Mouse (Mus musculus) limb, embryonic 11.5 days (tissue): ENCODE results near the gene Tbc1d1. TPM values are rescaled to one million over a fixed set of nuclear protein-coding genes. Genes with fewer than 3 reads are reported as not detected.

Experiments
- ATAC-seq: fragments of 200-750 bp; cut with Nextera tagmentation; 2 replicates; pipeline ENCODE4 v1.8.0; 2017; ENCODE audit warnings: low read depth; ENCODE audit not compliant: insufficient number of reproducible peaks, low FRiP score, low TSS enrichment
- DNase-seq: peaks from one replicate; pipeline ENCODE4 v3.0.0-alpha.2; 2015; ENCODE audit warnings: low spot score
- H3K27ac ChIP-seq: fragments of 300-500 bp; sonication (generic); replicated peaks from 2 replicates; pipeline ENCODE4 v1.5.1; 2014; ENCODE audit warnings: low read depth, mild to moderate bottlenecking, low read length
- H3K27me3 ChIP-seq: fragments of 300-500 bp; sonication (generic); 2 replicates; pipeline ENCODE4 v1.6.1; 2014; ENCODE audit warnings: mild to moderate bottlenecking, low read length, mixed read lengths; ENCODE audit not compliant: control insufficient read depth, insufficient read depth
- H3K36me3 ChIP-seq: fragments of 300-500 bp; sonication (generic); 2 replicates; pipeline ENCODE4 v1.6.1; 2014; ENCODE audit warnings: mild to moderate bottlenecking, low read length, moderate library complexity, mixed read lengths; ENCODE audit not compliant: control insufficient read depth, insufficient read depth
- H3K4me1 ChIP-seq: fragments of 300-500 bp; sonication (generic); 2 replicates; pipeline ENCODE4 v1.6.1; 2014; ENCODE audit warnings: low read length, mixed read lengths; ENCODE audit not compliant: control insufficient read depth, insufficient read depth
- H3K4me2 ChIP-seq: fragments of 300-500 bp; sonication (generic); 2 replicates; pipeline ENCODE4 v1.6.1; 2014; ENCODE audit warnings: low read depth, mild to moderate bottlenecking, moderate library complexity; ENCODE audit not compliant: severe bottlenecking
- H3K4me3 ChIP-seq: fragments of 300-500 bp; sonication (generic); 2 replicates; pipeline ENCODE4 v1.5.1; 2014; ENCODE audit warnings: low read depth, low read length
- H3K9ac ChIP-seq: fragments of 300-500 bp; sonication (generic); 2 replicates; pipeline ENCODE4 v1.6.1; 2014; ENCODE audit warnings: mild to moderate bottlenecking, low read length
- H3K9me3 ChIP-seq: fragments of 300-500 bp; sonication (generic); 2 replicates; pipeline ENCODE4 v1.6.1; 2016; ENCODE audit warnings: low read length; ENCODE audit not compliant: control insufficient read depth
- WGBS: fragments of 180-500 bp; shearing (Covaris S2); extraction: QIAGEN DNeasy Blood & Tissue Kit; methylation state at CpG from one replicate; pipeline ENCODE4 v1.1.7; 2014; 5-methylcytosine and 5-hydroxymethylcytosine counted together
- polyA plus RNA-seq: library from polyadenylated mRNA; unstranded; fragments of >200 nt; fragmentation: Nextera tagmentation; extraction: Ambion mirVana; gene quantifications from 2 replicates; pipeline ENCODE4 v1.2.1, GENCODE M21; 2014

Tbc1d1 gene
- polyA plus RNA-seq, 1 experiment from 2014 or later = 31.9 TPM

GRCm38 (mm10) chr5:64206431-64206830 lies 50.3 kb downstream of the Tbc1d1 start:
- H3K27me3 ChIP-seq = no peaks in the 10 kb centered on the region
- no peak overlapping the region for H3K4me2 ChIP-seq
- no peak for DNase-seq
- no peak overlapping the region for H3K9ac ChIP-seq
- no peaks in the 10 kb centered on the region for H3K9me3 ChIP-seq
- H3K27ac ChIP-seq = no peak overlapping the region
- 61% methylated on average over 3 of the region's 3 CpGs for WGBS
- H3K4me1 ChIP-seq = no peaks in the 10 kb centered on the region
- no peaks in the 10 kb centered on the region for H3K36me3 ChIP-seq
- no peak overlapping the region for H3K4me3 ChIP-seq
- no peak for ATAC-seq

GRCm38 (mm10) chr5:64206875-64207274 lies 50.8 kb downstream of the Tbc1d1 start:
- H3K27me3 ChIP-seq = no peaks in the 10 kb centered on the region
- H3K9ac ChIP-seq = no peak overlapping the region
- no peak overlapping the region for H3K4me3 ChIP-seq
- no peaks in the 10 kb centered on the region for H3K4me1 ChIP-seq
- WGBS = 80% methylated on average over 8 of the region's 8 CpGs
- no peaks in the 10 kb centered on the region for H3K36me3 ChIP-seq
- no peak overlapping the region for H3K27ac ChIP-seq
- ATAC-seq = no peak
- no peak overlapping the region for H3K4me2 ChIP-seq
- no peak for DNase-seq
- no peaks in the 10 kb centered on the region for H3K9me3 ChIP-seq

- Histone ChIP-seq H3K9ac (no peak overlapping the region), H3K4me1 (no peaks in the 10 kb centered on the region), H3K36me3 (no peaks in the 10 kb centered on the region), H3K9me3 (no peaks in the 10 kb centered on the region), H3K4me3 (no peak overlapping the region), H3K27ac (no peak overlapping the region), H3K4me2 (no peak overlapping the region), H3K27me3 (no peaks in the 10 kb centered on the region)
- ATAC-seq (no peak), DNase-seq (no peak)
- WGBS = 93% methylated on average over 6 of the region's 6 CpGs
Measured at GRCm38 (mm10) chr5:64207800-64208199, 51.7 kb downstream of the Tbc1d1 start.

GRCm38 (mm10) chr5:64210817-64211216 lies 54.7 kb downstream of the Tbc1d1 start:
- no peaks in the 10 kb centered on the region for H3K27me3 ChIP-seq
- ATAC-seq (no peak), DNase-seq (no peak)
- H3K4me1 ChIP-seq = no peaks in the 10 kb centered on the region
- H3K4me2 ChIP-seq = no peak overlapping the region
- H3K9ac ChIP-seq = no peak overlapping the region
- H3K36me3 ChIP-seq = no peaks in the 10 kb centered on the region
- 82% methylated on average over 4 of the region's 4 CpGs for WGBS
- H3K4me3 ChIP-seq = no peak overlapping the region
- no peaks in the 10 kb centered on the region for H3K9me3 ChIP-seq
- H3K27ac ChIP-seq = no peak overlapping the region

- Histone ChIP-seq H3K9me3 (no peaks in the 10 kb centered on the region), H3K27ac (no peak overlapping the region), H3K9ac (no peak overlapping the region), H3K4me3 (no peak overlapping the region), H3K4me1 (no peaks in the 10 kb centered on the region), H3K4me2 (no peak overlapping the region), H3K27me3 (no peaks in the 10 kb centered on the region), H3K36me3 (no peaks in the 10 kb centered on the region)
- ATAC-seq (no peak), DNase-seq (no peak)
- WGBS = 89% methylated on average over 7 of the region's 7 CpGs
Measured at GRCm38 (mm10) chr5:64211284-64211683, 55.2 kb downstream of the Tbc1d1 start.

- no peak for ATAC-seq
- no peaks in the 10 kb centered on the region for H3K9me3 ChIP-seq
- no peaks in the 10 kb centered on the region for H3K36me3 ChIP-seq
- DNase-seq = no peak
- 72% methylated on average over 5 of the region's 5 CpGs for WGBS
- no peak overlapping the region for H3K27ac ChIP-seq
- no peak overlapping the region for H3K4me3 ChIP-seq
- H3K9ac ChIP-seq = no peak overlapping the region
- H3K27me3 ChIP-seq = no peaks in the 10 kb centered on the region
- H3K4me2 ChIP-seq = no peak overlapping the region
- no peaks in the 10 kb centered on the region for H3K4me1 ChIP-seq
Measured at GRCm38 (mm10) chr5:64212206-64212605, 56.1 kb downstream of the Tbc1d1 start.

GRCm38 (mm10) chr5:64212619-64213018 lies 56.5 kb downstream of the Tbc1d1 start:
- Histone ChIP-seq H3K4me1 (no peaks in the 10 kb centered on the region), H3K27me3 (no peaks in the 10 kb centered on the region), H3K4me3 (no peak overlapping the region), H3K4me2 (no peak overlapping the region), H3K36me3 (no peaks in the 10 kb centered on the region), H3K9ac (no peak overlapping the region), H3K27ac (no peak overlapping the region), H3K9me3 (no peaks in the 10 kb centered on the region)
- DNase-seq (no peak), ATAC-seq (no peak)
- WGBS = 86% methylated on average over 3 of the region's 3 CpGs

GRCm38 (mm10) chr5:64215806-64216205 lies 59.7 kb downstream of the Tbc1d1 start:
- H3K4me1 ChIP-seq = peaks cover 5% of the 10 kb centered on the region; the same call in 1 of the 2 replicates
- no peaks in the 10 kb centered on the region for H3K27me3 ChIP-seq
- no peaks in the 10 kb centered on the region for H3K36me3 ChIP-seq
- no peak overlapping the region for H3K27ac ChIP-seq
- H3K4me2 ChIP-seq = no peak overlapping the region
- no peak overlapping the region for H3K9ac ChIP-seq
- H3K9me3 ChIP-seq = no peaks in the 10 kb centered on the region
- WGBS = 92% methylated on average over 5 of the region's 5 CpGs
- ATAC-seq (no peak), DNase-seq (no peak)
- H3K4me3 ChIP-seq = no peak overlapping the region

GRCm38 (mm10) chr5:64216326-64216725 lies 60.2 kb downstream of the Tbc1d1 start:
- ATAC-seq (no peak), DNase-seq (no peak)
- H3K4me2 ChIP-seq = no peak overlapping the region
- no peaks in the 10 kb centered on the region for H3K36me3 ChIP-seq
- H3K4me3 ChIP-seq = no peak overlapping the region
- H3K9ac ChIP-seq = no peak overlapping the region
- H3K27me3 ChIP-seq = no peaks in the 10 kb centered on the region
- peaks cover 5% of the 10 kb centered on the region; the same call in 1 of the 2 replicates for H3K4me1 ChIP-seq
- 85% methylated on average over 4 of the region's 4 CpGs for WGBS
- H3K27ac ChIP-seq = no peak overlapping the region
- no peaks in the 10 kb centered on the region for H3K9me3 ChIP-seq
